Mouse (Mus musculus) midbrain, postnatal 0 days (tissue): ENCODE data around the gene Nsun2. TPM values are rescaled to one million over a fixed set of nuclear protein-coding genes. Genes with fewer than 3 reads are reported as not detected.
A peak's percentile ranks its signal among the peaks of the same experiment; 100 is the strongest.

Source experiments
- ATAC-seq: fragments of 200-750 bp; cut with Nextera tagmentation; 2 replicates; pipeline ENCODE4 v1.8.0; 2017; ENCODE audit warnings: moderate number of reproducible peaks, mild to moderate bottlenecking, moderate TSS enrichment, moderate library complexity; ENCODE audit not compliant: low FRiP score
- DNase-seq: peaks from one replicate; pipeline ENCODE4 v3.0.0-alpha.2; 2015; ENCODE audit warnings: low spot score
- H3K27ac ChIP-seq: fragments of 300-500 bp; sonication (generic); 2 replicates; pipeline ENCODE4 v1.5.1; 2014; ENCODE audit warnings: low read depth, mild to moderate bottlenecking, low read length, mixed read lengths
- H3K27me3 ChIP-seq: fragments of 300-500 bp; sonication (generic); 2 replicates; pipeline ENCODE4 v1.6.1; 2014; ENCODE audit warnings: low read length, control low read depth, mixed read lengths; ENCODE audit not compliant: insufficient read depth
- H3K36me3 ChIP-seq: fragments of 300-500 bp; sonication (generic); 2 replicates; pipeline ENCODE4 v1.6.1; 2014; ENCODE audit warnings: low read length, control low read depth, mixed read lengths; ENCODE audit not compliant: insufficient read depth
- H3K4me1 ChIP-seq: fragments of 300-500 bp; sonication (generic); 2 replicates; pipeline ENCODE4 v1.6.1; 2014; ENCODE audit warnings: mild to moderate bottlenecking, control low read depth, antibody characterized with exemption, low read length, mixed read lengths; ENCODE audit not compliant: insufficient read depth
- H3K4me2 ChIP-seq: fragments of 300-500 bp; sonication (generic); 2 replicates; pipeline ENCODE4 v1.6.1; 2014; ENCODE audit warnings: low read depth, mild to moderate bottlenecking, low read length, mixed read lengths; ENCODE audit not compliant: poor library complexity, severe bottlenecking
- H3K4me3 ChIP-seq: fragments of 300-500 bp; sonication (generic); 2 replicates; pipeline ENCODE4 v1.5.1; 2014; ENCODE audit warnings: low read depth, mild to moderate bottlenecking, low read length, moderate library complexity
- H3K9ac ChIP-seq: fragments of 300-500 bp; sonication (generic); replicated peaks from 2 replicates; pipeline ENCODE4 v1.6.1; 2014; ENCODE audit warnings: mild to moderate bottlenecking, low read length, moderate library complexity, mixed read lengths; ENCODE audit not compliant: poor library complexity, severe bottlenecking
- H3K9me3 ChIP-seq: fragments of 300-500 bp; sonication (generic); 2 replicates; pipeline ENCODE4 v1.6.1; 2016; ENCODE audit warnings: low read length, control low read depth
- CTCF ChIP-seq: IDR thresholded peaks from 2 replicates; pipeline ENCODE4 v1.5.1; 2016; ENCODE audit warnings: antibody characterized with exemption, mild to moderate bottlenecking
- WGBS: fragments of 180-500 bp; shearing (Covaris S2); extraction: QIAGEN DNeasy Blood & Tissue Kit; methylation state at CpG from one replicate; pipeline ENCODE4 v1.1.7; 2014; 5-methylcytosine and 5-hydroxymethylcytosine counted together
- polyA plus RNA-seq: library from polyadenylated mRNA; unstranded; fragments of >200 nt; fragmentation: Nextera tagmentation; extraction: Ambion mirVana; gene quantifications from 2 replicates; pipeline ENCODE4 v1.2.1, GENCODE M21; 2015
- total RNA-seq: library from RNA; depleted of rRNA; stranded (reverse); fragments of >200 nt; gene quantifications from 2 replicates; pipeline ENCODE4 v1.2.3, GENCODE M21; 2014

Nsun2 gene
- total and polyA plus RNA-seq, 2 experiments from 2014 or later: 60.2 to 60.3 TPM

GRCm38 (mm10) chr13:69643937-69644336, 110.4 kb downstream of the Nsun2 start:
- DNase-seq: no peak
- Histone ChIP-seq H3K9ac (no peak overlapping the region), H3K4me2 (no peak overlapping the region), H3K4me1 (no peaks in the 10 kb centered on the region), H3K27me3 (no peaks in the 10 kb centered on the region), H3K9me3 (no peaks in the 10 kb centered on the region), H3K36me3 (peaks cover 10% of the 10 kb centered on the region), H3K4me3 (no peak overlapping the region), H3K27ac (no peak overlapping the region)
- WGBS: 90% methylated on average over 2 of the region's 2 CpGs
- TF ChIP-seq CTCF: no peak
- ATAC-seq: no peak

DNA sequence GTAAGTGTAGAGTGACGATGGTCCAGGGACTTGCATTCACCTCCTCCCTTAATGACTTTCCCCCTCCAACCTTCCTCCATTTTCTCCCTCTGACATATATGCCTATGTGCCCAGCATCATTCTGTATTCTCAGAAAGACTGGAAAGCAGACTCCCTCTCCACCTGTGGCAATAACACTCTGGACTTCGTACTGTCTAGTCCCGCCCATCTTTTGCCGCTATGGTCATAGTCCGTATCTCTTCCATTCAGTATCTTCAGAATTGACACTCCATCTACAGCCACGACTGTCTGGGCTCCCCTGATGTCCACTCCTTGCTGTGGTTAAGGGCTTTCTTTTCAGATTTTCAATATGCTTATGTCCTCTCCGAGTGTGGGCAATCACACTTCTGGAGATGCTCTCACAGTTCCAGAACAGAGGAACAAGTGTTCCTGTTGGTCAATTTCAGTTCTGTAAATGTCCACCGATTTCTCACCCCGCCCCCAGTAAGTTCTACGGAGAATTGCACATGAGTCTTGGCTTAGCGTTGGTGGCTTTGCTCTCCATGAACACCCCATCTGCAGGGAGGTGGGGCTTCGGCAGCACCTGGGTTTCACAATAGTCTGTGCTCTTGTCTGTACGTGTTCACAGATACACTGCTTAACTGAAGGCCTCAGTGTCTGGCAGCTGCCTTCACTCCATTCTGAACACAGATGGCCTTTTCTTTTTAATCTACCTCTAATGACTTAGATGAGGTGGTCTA, 111.1 kb downstream of the Nsun2 start:
- no peaks in the 10 kb centered on the region for H3K4me1 ChIP-seq
- ATAC-seq: no peak
- no peaks in the 10 kb centered on the region for H3K9me3 ChIP-seq
- WGBS: 87% methylated on average over 13 of the region's 13 CpGs
- no peak for TF ChIP-seq CTCF
- no peak overlapping the region for H3K4me2 ChIP-seq
- H3K27me3 ChIP-seq: no peaks in the 10 kb centered on the region
- H3K36me3 ChIP-seq: peaks cover 7% of the 10 kb centered on the region
- DNase-seq: no peak
- H3K9ac ChIP-seq: no peak overlapping the region
- no peak overlapping the region for H3K27ac ChIP-seq
- H3K4me3 ChIP-seq: no peak overlapping the region

- Histone ChIP-seq H3K4me2 (no peak overlapping the region), H3K27ac (no peak overlapping the region; the same call in 1 of the 2 replicates), H3K27me3 (no peaks in the 10 kb centered on the region), H3K9ac (no peak overlapping the region), H3K9me3 (no peaks in the 10 kb centered on the region), H3K4me1 (no peaks in the 10 kb centered on the region), H3K36me3 (no peaks in the 10 kb centered on the region), H3K4me3 (no peak overlapping the region)
- DNase-seq (peak; percentile 40), ATAC-seq (peak; percentile 68; the same call in 1 of the 2 replicates)
- no peak for TF ChIP-seq CTCF
- WGBS: 58% methylated on average over 13 of the region's 13 CpGs
These were observed 112.3 kb downstream of the Nsun2 start for GRCm38 (mm10) chr13:69645694-69646423.

- Histone ChIP-seq H3K27me3 (no peaks in the 10 kb centered on the region), H3K4me2 (no peak overlapping the region), H3K4me3 (no peak overlapping the region), H3K9me3 (no peaks in the 10 kb centered on the region), H3K4me1 (no peaks in the 10 kb centered on the region), H3K27ac (no peak overlapping the region), H3K9ac (no peak overlapping the region), H3K36me3 (no peaks in the 10 kb centered on the region)
- TF ChIP-seq CTCF: no peak
- ATAC-seq (no peak), DNase-seq (no peak)
- 74% methylated on average over 9 of the region's 9 CpGs for WGBS
These were observed 112.9 kb downstream of the Nsun2 start for GRCm38 (mm10) chr13:69646481-69646880.

- Histone ChIP-seq H3K4me2 (no peak overlapping the region), H3K9me3 (no peaks in the 10 kb centered on the region), H3K4me3 (no peak overlapping the region), H3K27ac (no peak overlapping the region), H3K36me3 (no peaks in the 10 kb centered on the region), H3K9ac (no peak overlapping the region), H3K4me1 (no peaks in the 10 kb centered on the region), H3K27me3 (no peaks in the 10 kb centered on the region)
- ATAC-seq (no peak), DNase-seq (no peak)
- 75% methylated on average over 3 of the region's 3 CpGs for WGBS
- no peak for TF ChIP-seq CTCF
These were observed 121.0 kb downstream of the Nsun2 start for GRCm38 (mm10) chr13:69654508-69654907.

GRCm38 (mm10) chr13:69672121-69672520, 138.6 kb downstream of the Nsun2 start:
- no peak for DNase-seq
- TF ChIP-seq CTCF: no peak
- H3K27ac ChIP-seq: no peak overlapping the region
- no peaks in the 10 kb centered on the region for H3K9me3 ChIP-seq
- no peak for ATAC-seq
- H3K9ac ChIP-seq: no peak overlapping the region
- no peaks in the 10 kb centered on the region for H3K4me1 ChIP-seq
- no peaks in the 10 kb centered on the region for H3K27me3 ChIP-seq
- H3K4me3 ChIP-seq: no peak overlapping the region
- WGBS: 89% methylated on average over 5 of the region's 5 CpGs
- no peak overlapping the region for H3K4me2 ChIP-seq
- H3K36me3 ChIP-seq: no peaks in the 10 kb centered on the region
